Mouse (Mus musculus): ENCODE data around the gene Exoc7.

Exoc7 gene

GRCm38 (mm10) chr11:116312359-116312758 lies 5.3 kb upstream of the Exoc7 start:
- DNase-seq (ENCODE audit: low spot score): no peak

GRCm38 (mm10) chr11:116311169-116311568 lies 4.1 kb upstream of the Exoc7 start:
- no peak for DNase-seq (ENCODE audit: low spot score)

GRCm38 (mm10) chr11:116309601-116310000 lies 2.6 kb upstream of the Exoc7 start:
- DNase-seq (ENCODE audit: low spot score): no peak

- DNase-seq (ENCODE audit: low spot score): no peak
Measured at GRCm38 (mm10) chr11:116307762-116308531, 914 bp upstream of the Exoc7 start.

- DNase-seq (ENCODE audit: low spot score): peak; percentile 64
Measured at GRCm38 (mm10) chr11:116306126-116306982, 679 bp downstream of the Exoc7 start.

- DNase-seq (ENCODE audit: low spot score): no peak
Measured at GRCm38 (mm10) chr11:116305423-116305822, 1.6 kb downstream of the Exoc7 start.

GRCm38 (mm10) chr11:116298621-116299020 lies 8.4 kb downstream of the Exoc7 start:
- no peak for DNase-seq (ENCODE audit: low spot score)

- DNase-seq (ENCODE audit: low spot score): no peak
Measured at GRCm38 (mm10) chr11:116298221-116298620, 8.8 kb downstream of the Exoc7 start.

- no peak for DNase-seq (ENCODE audit: low spot score)
Measured at GRCm38 (mm10) chr11:116297017-116297416, 10.0 kb downstream of the Exoc7 start.

GRCm38 (mm10) chr11:116296191-116296734 lies 10.8 kb downstream of the Exoc7 start:
- no peak for DNase-seq (ENCODE audit: low spot score)

GRCm38 (mm10) chr11:116294319-116294718 lies 12.7 kb downstream of the Exoc7 start:
- DNase-seq (ENCODE audit: low spot score): no peak

GRCm38 (mm10) chr11:116293538-116294137 lies 13.4 kb downstream of the Exoc7 start:
- no peak for DNase-seq (ENCODE audit: low spot score)

- DNase-seq (ENCODE audit: low spot score): no peak
Measured at GRCm38 (mm10) chr11:116292401-116292800, 14.6 kb downstream of the Exoc7 start.

- no peak for DNase-seq (ENCODE audit: low spot score)
Measured at GRCm38 (mm10) chr11:116290556-116290955, 16.5 kb downstream of the Exoc7 start.

GRCm38 (mm10) chr11:116287351-116287750 lies 19.7 kb downstream of the Exoc7 start:
- DNase-seq (ENCODE audit: low spot score): no peak

- DNase-seq (ENCODE audit: low spot score): no peak
Measured at GRCm38 (mm10) chr11:116285770-116286191, 21.3 kb downstream of the Exoc7 start.

- no peak for DNase-seq (ENCODE audit: low spot score)
Measured at GRCm38 (mm10) chr11:116283982-116284381, 23.1 kb downstream of the Exoc7 start.

GRCm38 (mm10) chr11:116282912-116283521 lies 24.0 kb downstream of the Exoc7 start:
- DNase-seq (ENCODE audit: low spot score): no peak

- DNase-seq (ENCODE audit: low spot score): no peak
Measured at GRCm38 (mm10) chr11:116282089-116282488, 24.9 kb downstream of the Exoc7 start.

GRCm38 (mm10) chr11:116281671-116282070 lies 25.4 kb downstream of the Exoc7 start:
- no peak for DNase-seq (ENCODE audit: low spot score)

GRCm38 (mm10) chr11:116280751-116281663 lies 26.0 kb downstream of the Exoc7 start, which contains the start of gene Galr2:
Gene Galr2, plus strand, starts transcription at chr11:116280939.
- no peak for DNase-seq (ENCODE audit: low spot score)
